Mouse (Mus musculus) brain, embryonic 14.5 days (tissue): ENCODE data around the gene Rbl1.

ENCODE experiments used
- CTCF ChIP-seq: fragments of 200-500 bp; IDR thresholded peaks from 2 replicates; pipeline ENCODE4 v1.5.1; 2012; ENCODE audit warnings: inconsistent platforms, mild to moderate bottlenecking, moderate library complexity, borderline replicate concordance; ENCODE audit not compliant: insufficient read depth, insufficient read length; ENCODE audit errors: extremely low read depth
- POLR2A ChIP-seq: fragments of 200-500 bp; IDR thresholded peaks from 2 replicates; pipeline ENCODE4 v1.6.1; 2012; ENCODE audit warnings: mild to moderate bottlenecking, inconsistent platforms, borderline replicate concordance; ENCODE audit not compliant: poor library complexity, insufficient read depth, insufficient read length, severe bottlenecking; ENCODE audit errors: extremely low read depth

GRCm38 (mm10) chr2:157129096-157129495 lies 75.2 kb downstream of the Rbl1 start:
- no peak for TF ChIP-seq CTCF
- no peak for TF ChIP-seq POLR2A
